Mouse (Mus musculus): ENCODE measurements around the gene Kcnq1.

DNA sequence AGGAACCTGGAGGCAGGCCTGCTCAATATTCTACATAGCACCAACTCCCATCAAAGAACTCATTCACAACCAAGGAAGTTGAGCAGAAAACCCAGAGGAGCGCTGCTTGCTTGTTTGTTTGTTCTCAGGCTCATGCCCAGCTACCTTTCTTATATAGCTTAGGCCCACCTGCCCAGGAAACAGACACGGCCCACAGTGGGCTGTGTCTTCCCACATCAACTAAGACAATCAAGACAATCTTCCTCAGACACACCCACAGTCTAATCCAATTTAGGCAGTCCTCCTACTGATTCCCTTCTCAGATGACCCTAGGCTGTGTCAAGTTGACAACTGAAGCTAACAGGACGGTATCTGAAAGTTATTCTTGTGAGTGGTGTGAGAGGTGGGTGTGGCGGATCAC, at the start of gene Kcnq1:
- TF ChIP-seq NELFE (IDR thresholded peaks at IDR 0.05; ENCODE audit: low read depth, low read length) (no peak), BHLHE40 (IDR thresholded peaks at IDR 0.05; ENCODE audit: low read depth, low read length) (no peak), NRF1 (IDR thresholded peaks at IDR 0.05; ENCODE audit: low read depth, low read length) (no peak), CTCF (conservative IDR thresholded peaks at IDR 0.05 in 1 of 2, IDR thresholded peaks at IDR 0.05 in 1 of 2; ENCODE audit: low read depth in 2 of 2, low read length in 2 of 2) (no peak), PAX5 (IDR thresholded peaks at IDR 0.05; ENCODE audit: low read length) (no peak), ETS1 (conservative IDR thresholded peaks at IDR 0.05; ENCODE audit: low read depth, low read length) (no peak), MXI1 (IDR thresholded peaks at IDR 0.05; ENCODE audit: low read depth, low read length) (no peak), POLR2A (IDR thresholded peaks at IDR 0.05; ENCODE audit: low read depth, low read length) (no peak), USF1 (IDR thresholded peaks at IDR 0.05; ENCODE audit: low read depth, low read length) (no peak), POLR2AphosphoS2 (IDR thresholded peaks at IDR 0.05; ENCODE audit: low read depth, low read length) (no peak), E2F4 (IDR thresholded peaks at IDR 0.05; ENCODE audit: insufficient replicate concordance, low read depth, low read length) (no peak), ZC3H11A (IDR thresholded peaks at IDR 0.05; ENCODE audit: low read depth, low read length) (no peak), JUND (conservative IDR thresholded peaks at IDR 0.05; ENCODE audit: low read depth, low read length) (no peak), ZNF384 (IDR thresholded peaks at IDR 0.05; ENCODE audit: low read depth, low read length) (no peak)
